Mouse (Mus musculus): Measurements from ENCODE around the gene Trim15.

The Trim15 gene

DNA sequence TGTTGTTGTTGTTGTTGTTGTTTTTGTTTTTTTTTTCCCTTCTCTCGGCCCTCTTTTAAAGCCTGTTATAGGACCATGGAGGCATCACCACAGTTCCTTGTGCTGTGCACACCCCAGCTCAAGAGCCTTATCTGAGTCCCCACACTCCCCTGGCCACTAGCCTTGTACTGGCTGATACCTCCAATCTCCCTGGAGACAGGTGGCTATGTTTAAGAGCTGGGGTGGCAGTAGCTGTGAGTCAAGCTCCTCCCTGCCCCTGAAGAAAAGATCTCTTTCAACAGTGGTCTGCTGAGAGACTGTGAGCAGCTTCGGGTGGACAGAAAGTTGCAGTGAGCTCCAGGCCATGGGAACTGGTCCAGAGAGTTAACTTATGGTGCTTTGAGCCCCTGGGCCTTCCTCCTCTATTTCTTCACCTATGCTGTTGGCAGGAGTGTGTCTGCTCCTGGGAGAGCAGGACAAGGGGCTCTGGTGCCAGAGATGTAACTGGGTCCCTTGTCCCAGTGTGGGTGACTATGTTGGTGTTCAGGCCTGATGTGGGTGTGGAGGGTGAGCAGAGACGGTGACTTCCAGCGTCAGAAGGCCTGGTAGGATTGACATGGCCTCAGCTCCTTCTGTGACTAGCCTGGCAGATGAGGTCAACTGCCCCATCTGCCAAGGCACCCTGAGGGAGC, 2.4 kb upstream of the Trim15 start, which contains the start of gene Trim10:
TSS of gene Trim10 (plus strand) at position 291 of the 671 bp plus-strand sequence.
- DNase-seq = no peak

DNA sequence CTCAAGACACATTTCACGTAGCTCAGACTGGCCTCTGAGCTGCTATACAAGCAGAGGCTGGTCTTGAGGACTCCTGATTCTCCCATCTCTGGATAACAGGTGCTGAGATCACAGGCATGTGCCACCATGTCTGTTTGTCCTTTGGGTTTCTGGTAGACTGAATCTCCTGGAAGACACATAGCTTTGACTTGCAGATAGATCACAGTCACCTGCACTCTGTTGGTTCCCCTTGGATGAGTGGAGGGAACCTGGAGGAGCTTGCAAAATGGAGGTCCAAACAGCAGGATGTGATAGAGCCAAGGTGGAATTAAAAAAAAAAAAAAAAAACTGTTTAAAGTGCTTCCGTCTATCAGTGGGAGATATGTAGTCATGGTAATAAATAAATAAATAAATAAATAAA, 1.8 kb upstream of the Trim15 start:
- no peak for DNase-seq

DNA sequence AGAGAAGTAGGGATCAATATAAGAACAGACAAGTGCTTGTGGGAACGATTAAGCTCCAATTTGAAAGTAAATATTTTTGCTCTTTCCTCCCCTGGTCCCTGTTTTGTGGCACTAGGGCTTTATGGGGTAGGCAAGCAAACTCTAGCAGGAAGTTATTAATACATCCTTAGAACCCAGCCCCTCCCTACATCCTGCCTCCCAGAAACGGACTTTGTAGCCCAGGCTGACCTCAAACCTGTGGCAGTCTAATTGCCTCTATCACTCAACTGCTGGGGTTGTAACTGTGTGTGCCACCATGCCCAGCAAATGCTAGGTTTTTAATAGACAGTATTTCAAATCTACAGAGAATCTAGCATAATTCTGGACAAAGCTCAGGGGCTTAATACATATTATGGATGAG, 5.3 kb downstream of the Trim15 start:
- DNase-seq = no peak

DNA sequence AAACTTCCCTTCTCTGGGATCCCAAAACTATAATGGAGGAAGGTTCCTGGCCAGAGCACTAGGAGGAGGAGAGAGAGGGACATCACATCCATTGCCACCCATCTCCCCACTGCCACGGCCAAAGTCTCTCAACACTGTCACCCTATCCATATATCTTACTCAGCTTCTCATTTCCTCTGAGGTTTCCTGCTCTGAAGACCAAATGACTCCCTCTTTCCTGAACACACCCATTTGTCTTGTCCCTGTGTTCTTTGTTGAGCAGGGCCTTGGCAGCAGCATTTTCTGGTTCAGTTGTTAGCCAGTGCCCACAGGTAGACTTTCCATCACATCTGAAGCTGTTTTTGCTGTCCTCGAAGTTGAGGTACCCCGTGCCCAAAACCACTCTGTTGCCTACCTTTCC, 8.8 kb downstream of the Trim15 start:
- no peak for DNase-seq

DNA sequence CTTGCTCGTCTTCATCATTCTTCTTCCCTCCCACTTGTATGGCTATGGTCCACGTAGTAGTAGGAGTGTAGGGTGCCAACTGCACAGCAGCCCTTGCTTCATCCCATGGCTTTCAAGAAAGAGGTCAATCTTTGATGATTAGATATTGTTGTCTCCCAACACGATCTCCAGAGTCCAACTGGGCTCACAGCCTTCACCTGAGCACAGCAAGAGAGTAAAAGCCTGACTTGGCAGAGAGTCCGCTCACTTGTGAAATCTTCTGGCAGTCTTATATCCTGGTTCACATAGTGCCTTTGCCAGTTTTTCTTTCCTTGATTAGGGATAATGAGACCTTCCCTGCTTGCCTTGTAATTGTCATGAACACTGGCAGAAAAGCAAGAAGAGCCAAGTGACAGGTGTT, 10.8 kb downstream of the Trim15 start:
- DNase-seq = no peak

DNA sequence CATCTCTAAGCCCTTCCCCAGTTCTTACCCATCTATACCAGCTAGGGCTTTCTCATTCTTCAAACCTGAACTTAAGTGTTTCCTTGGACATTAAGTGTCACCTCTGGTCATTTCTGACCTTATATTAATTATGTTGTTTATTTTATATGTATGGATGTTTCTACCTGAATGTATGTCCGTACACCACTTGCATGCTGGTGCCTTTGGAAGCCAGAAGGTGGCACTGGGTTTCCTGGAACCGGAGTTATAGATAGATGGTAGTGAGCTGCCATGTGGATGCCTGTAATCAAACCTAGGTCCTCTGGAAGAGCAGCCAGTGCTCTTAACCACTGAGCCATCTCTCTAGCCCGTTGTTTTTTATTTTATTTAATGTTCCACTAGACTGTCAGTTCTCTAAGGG, 11.5 kb downstream of the Trim15 start:
- DNase-seq = no peak

DNA sequence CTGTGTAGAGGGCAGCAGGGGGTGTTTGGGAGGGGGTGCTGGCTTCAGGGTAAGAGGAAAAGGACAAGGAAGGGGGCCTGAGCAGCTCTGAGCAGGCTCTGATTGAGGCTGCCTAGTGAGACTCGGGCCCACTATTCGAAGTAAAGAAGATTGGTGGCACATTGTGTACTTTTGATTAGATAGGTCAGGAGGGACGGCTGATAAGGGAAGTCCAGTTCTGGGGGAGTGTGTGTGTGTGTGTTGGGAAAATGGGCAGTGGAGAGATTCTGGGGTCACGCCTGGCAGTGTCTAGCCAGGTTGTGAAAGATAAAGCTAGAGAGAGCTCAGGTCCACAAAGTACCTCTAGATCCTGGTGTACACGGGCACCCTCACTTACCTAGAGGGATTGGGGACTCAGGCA, 15.4 kb downstream of the Trim15 start:
- no peak for DNase-seq

DNA sequence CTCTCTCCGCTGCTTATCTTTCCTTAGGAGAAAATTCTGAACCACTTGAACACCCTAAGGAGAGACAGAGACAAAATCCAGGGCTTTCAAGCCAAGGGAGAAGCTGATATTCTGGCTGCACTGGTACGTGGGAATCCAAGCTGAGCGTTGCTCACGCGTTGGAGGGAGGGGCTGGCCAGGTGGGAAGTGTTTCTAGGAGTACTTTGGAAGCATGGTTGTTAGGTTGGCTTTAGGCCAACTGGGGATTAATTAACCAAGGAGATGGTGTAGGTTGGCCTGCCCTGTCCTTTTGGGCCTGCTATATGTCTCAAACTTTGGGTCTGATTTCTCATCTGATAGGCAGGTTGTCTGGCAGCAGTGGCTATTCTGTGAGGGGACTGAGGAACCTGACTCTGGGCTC, 15.8 kb downstream of the Trim15 start:
- DNase-seq = no peak

DNA sequence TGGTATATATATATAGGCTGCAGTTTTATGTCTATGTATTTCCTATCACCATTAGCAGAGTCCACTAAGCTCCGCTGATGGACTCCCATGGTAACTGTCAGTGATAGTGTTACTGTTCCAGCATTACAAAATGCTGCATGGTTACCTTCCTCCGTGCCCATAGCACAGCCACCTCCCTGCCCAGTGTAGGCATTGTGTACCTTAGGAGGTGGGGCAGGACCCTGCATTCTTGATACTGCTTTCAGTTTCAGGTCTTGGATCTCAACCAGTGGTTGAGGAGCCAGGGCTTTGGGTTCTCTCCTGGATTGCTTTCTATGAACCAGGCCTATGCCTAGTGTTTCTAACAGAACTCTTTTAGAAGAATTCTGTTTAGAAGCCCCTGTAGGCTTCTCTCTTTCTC, 17.0 kb downstream of the Trim15 start:
- no peak for DNase-seq

DNA sequence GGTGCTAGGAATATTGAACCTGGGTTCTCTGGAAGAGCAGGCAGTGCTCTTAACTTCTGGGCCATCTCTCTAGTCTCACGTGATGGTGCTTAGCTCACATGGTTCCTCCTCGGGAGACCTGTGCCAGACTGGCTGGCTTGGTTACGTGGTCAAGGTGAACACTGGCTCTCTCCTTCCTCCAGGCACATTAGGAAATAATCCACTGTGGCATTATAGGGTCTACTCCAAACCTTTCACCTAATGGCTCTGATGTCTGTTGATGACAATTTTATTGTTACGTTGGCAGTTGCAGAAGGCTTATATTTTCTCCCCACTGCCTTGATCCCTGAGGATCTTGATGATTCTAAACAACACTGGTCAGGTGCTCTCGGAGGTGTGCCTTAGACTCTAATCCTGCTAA, 18.1 kb downstream of the Trim15 start:
- DNase-seq = no peak

DNA sequence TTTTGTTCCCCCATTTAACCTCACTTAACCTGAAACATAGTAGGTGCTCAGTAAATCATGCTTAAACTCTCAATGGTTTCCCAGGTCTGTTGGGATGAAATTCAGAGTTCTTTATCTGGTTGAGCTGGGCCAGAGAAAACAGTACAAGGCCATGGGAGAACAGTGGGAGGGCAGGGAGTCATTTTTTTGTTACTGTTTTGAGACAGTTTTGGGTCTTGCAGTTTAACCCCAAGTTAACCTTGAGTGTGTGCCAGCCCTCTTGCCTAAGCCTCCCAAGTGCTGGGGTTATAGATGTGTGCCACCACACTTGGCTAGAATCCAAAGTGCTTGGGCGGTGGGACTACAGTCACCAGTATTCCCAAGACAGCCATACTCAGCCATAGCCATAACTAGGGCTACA, 22.3 kb downstream of the Trim15 start:
- DNase-seq = no peak

DNA sequence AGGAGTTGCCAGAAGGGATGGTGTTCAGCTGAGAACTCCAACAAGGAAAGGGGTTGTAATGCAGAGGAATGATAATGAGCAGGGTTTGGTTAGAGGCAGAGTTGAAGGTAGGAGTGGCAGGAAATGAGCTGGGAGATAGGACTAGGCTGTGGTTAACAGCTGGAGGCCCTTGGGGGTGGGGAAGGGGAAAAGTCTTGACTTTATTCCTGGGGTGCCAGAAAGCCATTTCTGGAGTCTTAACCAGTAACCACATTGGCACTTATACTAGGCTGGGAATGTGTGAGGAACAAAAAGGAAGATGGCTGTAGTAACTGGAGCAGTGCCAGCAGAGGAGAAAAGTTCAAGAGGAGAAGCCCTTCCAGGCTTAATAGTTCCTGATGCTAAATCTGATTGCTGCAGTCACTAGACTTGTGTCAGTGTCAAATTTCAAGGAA, 22.7 kb downstream of the Trim15 start:
- DNase-seq = no peak

DNA sequence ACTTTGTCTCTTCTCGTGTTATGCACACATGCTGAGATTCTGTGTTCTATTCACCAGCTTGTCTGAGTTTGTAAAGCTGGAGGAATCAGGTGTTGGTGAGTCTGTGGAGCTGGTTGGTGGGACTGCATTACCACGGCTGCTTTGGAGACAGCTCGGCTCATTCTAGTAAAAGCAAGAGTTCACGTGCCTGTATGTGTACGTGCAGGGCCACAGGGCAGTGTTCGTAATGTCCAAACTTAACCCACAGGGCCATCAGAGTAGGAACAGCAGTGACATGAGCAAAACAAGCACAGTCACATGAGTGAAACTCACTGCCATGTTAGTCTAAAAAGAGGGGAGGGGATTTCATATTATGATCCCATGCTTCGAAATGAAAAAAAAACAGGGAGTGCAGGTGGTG, 23.3 kb downstream of the Trim15 start:
- no peak for DNase-seq

DNA sequence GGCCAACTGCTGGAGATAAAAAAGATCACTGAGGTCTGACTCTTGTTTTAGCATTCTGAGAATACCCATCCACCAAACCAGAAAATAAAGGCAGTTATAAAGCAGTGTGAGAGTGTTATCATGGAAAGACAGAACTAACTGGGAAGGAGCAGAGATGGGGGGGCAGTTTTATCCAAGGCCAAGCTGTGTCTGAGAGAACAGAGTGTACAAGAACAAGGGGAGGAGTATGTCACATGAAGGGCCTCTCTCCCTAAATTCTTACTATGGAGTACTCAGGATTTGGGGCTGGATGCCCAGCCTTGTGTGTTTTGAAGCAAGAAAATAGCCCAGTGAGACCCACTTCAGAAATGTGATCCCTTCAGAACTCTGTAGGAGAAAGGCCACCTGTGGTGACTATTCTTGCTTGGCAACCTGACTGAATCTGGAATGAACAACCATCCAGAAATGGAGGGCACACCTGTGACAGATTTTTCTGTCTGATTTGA, 26.0 kb downstream of the Trim15 start:
- DNase-seq = no peak

DNA sequence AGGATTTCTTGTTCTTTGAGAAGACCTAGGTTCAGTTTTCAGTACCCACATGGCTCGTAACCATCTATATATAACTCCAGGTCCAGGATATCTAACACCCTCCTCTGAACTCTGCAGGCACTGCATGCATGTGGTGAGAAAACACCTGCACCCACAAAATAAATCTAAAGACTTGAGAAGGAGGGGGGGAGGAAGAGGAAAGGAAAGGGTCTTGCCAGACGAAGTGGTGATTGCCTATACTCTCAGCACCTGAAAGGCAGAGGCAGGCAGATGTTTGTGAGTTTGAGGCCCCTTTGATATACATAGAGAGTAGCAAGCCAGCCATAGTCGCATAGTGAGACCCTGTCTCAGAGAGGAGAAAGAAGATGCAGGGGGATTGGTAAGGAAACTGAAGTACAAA, 27.1 kb downstream of the Trim15 start:
- peak; percentile 36 for DNase-seq

DNA sequence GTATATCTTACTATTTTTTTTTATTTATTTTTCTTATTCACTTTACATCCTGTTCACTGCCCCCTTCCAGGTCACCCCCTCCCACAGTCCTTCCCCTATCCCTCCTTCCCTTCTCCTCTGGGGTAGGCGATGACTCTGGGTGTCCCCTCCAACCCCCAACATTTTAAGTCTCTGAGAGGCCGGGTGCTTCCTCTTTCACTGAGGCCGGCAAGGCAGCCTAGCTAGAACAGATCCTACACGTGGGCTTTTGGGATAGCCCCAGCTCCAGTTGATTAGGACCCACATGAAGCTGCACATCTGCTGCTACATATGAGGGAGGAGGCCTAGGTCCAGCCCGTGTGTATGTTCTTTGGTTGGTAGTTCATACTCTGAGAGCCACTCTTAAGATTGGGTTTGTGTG, 28.0 kb downstream of the Trim15 start:
- no peak for DNase-seq

DNA sequence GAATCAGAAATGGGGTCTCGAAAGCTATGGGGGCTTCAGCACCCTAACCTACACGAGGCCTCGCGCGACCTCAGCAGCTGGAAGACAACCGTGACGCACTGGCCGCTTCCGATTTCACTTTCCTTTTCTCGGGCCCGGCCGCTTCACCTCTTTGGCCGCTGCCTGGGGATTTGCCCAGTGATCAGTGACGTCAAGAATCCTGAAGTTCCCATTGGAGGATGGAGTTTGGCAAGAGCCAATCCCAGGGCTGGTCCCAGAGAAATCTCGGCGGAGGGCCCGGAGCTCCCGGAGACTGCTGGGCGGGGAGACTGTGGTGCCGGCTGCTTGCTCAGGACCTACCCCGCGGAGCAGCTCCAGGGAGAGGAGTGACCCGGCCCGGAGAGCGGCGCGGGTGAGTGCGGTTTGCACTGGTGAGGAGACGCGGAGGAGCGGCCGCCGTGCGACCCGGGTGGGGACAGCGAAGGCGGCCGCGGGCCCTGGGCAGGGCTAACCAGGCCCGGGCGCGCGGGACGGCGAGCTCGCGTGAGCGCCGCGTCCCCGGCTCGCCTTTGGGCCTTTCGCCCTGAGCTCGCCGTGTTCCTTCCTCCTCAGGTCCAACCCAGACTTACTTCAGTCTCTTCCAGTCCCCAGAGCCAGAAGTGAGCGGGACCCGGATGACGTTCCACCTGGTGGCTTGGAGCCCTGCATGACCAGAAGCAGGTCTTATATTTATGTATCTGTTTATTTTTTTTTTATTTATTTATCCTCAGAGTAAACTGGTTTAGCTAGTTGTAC, 29.9 kb downstream of the Trim15 start, which contains the start of gene Trim26:
TSS of gene Trim26 (plus strand) at position 261 of the 774 bp plus-strand sequence.
- DNase-seq = peak; percentile 97

DNA sequence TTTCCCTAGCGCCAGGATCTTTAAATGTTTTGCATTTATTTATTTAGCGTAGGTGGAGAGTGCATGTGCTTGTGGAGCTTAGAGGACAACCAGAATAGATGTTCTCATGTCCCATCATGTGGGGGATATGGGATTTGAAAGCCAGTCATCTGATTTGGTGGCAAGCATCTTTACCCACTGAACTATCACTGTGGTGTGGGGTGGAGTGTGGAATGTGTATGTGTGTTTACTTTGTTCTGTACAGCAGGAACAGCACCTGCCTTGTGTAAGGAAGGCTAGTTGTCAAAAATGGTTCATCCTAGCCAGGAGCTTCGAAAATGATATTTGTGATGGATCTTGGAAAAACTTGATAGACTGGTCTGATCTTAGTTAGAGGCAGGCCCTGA, 30.6 kb downstream of the Trim15 start:
- DNase-seq = no peak

DNA sequence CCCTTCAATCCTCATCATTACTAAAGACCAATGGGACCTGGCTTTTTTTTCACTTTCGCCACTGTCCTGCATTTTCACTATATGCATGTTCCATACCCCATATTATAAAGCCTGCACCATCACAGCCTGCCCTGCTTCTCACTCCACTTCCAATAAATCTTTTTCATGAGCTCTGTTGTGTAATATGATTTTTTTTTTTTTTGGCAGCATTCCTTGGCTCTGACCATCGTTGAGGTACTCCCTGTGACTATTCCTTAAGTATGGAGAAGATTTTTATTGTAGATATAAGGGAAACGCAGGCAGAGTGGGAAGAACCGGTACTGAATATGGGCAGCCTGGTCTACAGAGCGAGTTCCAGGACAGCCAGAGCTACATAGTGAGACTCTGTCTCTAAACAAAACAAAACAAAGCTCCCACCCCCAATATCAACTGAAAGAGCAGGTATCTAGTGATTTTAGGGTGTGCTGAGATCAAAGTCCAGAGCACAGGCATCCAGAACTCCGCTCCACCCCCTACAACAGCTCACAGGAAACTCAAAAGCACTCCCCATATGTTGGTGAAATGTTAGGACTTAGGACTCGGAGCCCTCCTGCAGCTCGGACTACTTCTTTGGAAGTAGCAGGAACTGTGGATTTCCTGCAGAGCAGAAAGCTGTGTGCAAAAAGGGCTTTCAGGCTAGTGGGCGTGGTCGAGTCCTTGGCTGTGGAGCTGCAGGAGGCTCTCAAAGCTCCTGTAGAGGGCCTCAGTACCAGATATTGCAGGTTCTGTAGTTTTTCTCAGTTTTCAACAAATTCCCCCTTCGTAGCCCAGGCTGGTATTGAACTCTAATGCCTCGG, 31.2 kb downstream of the Trim15 start:
- peak; percentile 67 for DNase-seq

DNA sequence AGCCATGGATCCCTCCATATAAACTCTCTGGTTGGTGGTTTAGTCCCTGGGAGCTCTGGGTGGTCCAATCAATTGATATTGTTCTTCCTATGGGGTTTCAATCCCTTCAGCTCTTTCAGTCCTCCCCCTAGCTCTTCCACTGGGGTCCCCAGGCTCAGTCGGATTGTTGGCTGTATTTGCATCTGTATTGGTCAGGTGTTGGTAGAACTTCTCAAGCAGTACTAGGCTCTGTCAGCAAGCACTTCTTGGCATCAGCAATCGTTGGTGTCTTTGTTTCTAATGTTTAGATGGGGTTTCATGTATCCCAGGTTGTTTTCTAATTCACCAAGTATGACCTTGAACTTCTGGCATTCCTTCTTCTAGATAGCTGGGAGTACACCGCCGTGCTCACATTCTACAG, 34.3 kb downstream of the Trim15 start:
- DNase-seq = no peak

DNA sequence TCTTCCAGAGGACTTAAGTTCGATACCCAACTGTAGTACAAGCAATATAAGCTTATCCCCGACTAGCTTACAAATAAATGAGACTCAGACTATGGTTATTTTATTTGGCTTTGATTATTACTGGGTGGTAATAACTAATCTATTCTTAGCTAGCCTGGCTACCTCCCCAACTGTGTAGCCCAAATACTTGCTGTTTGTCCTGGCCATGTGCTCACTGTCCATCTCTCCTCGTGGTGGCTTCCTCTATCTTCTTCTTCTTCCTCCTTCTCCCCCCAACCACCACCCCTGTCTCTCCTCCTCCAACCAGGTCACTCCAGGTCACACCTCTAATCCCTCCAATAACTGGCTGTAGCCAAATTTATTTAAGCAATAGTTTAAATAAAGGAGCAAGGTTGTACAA, 36.5 kb downstream of the Trim15 start:
- DNase-seq = no peak

DNA sequence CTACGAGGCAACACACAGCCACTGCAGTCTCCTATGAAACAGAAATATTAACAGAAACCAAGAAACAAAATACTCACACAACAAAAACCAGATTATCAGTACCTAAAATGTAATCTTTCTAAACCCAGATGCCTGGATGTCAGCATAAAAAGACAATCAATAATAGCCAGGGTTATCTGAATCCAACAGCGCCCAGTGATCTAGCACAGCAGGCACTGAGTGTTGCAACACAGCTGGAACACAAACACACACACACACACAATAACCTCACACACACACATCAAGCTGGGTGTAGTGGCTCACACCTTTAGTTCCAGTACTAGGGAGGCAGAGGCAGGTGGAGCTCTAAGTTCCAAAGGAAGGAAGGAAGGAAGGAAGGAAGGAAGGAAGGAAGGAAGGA, 38.5 kb downstream of the Trim15 start:
- no peak for DNase-seq

DNA sequence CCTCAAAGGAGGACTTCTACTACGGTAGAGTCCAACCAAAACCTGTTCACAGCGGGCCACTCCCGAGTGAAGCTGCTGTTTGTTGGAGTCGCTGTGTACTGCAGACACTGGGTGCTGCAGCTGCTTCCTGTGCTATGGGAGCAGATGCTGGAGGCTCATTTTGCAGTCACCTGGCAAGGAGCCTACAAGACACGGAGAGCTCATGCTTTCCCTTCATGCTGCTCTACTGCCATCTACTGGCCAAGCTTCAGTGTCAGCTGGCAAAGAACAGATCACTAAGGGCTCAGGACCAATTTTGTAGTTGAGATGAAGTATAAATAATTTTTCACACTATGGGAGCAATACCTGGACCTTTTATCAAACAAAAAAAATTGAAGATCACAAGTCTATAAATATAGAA, 41.0 kb downstream of the Trim15 start:
- peak; percentile 82 for DNase-seq

DNA sequence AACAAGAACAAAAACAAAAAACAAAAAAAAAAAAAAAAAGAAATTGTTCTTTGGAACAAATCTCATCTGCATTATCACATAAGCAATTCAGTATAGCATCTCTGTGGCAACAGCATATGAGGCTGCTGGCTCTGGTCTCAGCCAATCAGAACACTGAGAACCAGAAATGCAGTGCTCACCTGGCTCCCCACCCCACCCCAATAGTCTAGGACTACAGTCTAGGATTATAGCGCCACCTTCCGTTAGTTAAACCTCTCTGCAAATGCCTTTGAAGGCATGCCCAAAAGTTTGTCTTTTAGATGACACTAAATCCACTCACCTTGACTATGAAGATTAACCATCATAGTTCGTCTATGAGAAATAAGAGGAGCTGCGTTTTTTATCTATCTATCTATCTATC, 41.5 kb downstream of the Trim15 start:
- DNase-seq = peak; percentile 10
